Mouse (Mus musculus) spleen, adult 2 months (tissue): ENCODE data around the gene Zbtb7a.

Experiments used
- CTCF ChIP-seq: fragments of 200-500 bp; IDR thresholded peaks from 2 replicates; pipeline ENCODE4 v1.5.1; 2011; ENCODE audit warnings: mild to moderate bottlenecking, inconsistent platforms; ENCODE audit not compliant: insufficient read depth, insufficient read length, insufficient replicate concordance; ENCODE audit errors: extremely low read depth
- POLR2A ChIP-seq: fragments of 200-500 bp; IDR thresholded peaks from 2 replicates; pipeline ENCODE4 v1.6.1; 2011; ENCODE audit warnings: low read depth, low read length, inconsistent platforms

DNA sequence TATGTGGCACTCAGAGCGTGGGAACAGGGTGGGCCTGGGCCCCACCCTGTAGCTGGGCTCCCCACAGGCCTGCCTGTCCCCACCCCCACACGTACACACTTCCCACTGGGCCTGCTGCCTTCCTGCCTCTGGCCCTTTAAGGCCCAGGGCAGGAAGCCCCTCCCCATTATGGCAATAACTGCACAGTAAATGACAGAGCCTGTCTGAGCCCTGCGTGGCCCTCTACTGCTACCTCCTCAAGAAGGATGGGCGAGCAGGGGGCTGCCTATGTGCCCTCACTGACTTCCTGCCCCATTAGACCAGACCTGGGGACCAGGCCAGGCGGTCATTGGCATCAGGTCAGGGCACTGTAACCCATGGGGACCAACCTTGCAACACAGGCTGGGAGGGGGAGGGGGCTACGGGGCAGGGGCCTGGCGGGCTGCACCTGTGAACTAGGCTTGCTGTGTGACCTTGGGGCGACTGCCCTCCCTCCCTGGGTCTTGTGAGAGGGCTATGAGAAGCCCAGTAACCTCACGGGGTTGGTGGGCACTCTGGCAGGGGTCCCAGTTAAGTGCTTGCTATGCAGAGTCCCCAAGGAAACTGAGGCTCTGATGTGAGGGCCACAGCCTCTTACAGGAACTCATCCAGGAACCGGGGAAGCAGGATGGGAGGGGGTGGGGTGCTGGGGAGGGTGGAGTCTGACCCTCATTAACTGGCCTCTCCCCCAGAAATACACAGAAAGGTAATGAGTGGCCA is 5.9 kb downstream of the Zbtb7a start:
- TF ChIP-seq CTCF (no peak), POLR2A (no peak)
